Mouse (Mus musculus): ENCODE results near the gene Sirpb1c.
"Not testable (repeated sequence)": the region's sequence is repeated elsewhere in the genome, so short reads cannot be mapped to it uniquely, and the experiment has no call there.

The Sirpb1c gene

DNA sequence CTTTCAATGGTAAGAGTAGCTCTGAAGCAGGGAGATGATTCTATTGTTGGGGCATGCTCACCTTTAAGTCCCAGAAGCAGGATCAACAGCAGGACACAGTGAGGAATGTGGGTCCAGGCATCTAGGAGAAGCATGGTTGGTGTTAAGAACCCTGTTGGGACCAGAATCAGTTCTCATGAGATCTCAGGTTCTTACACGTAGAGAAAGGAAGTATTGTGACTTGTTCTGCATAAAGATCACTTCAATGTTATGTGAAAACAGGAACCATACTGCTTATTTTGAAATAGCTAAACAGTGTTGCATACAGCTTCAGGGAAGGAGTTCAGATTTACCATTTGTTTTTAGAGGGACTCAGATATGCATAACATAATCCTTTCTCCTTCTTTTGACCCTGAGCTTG lies at the start of gene Sirpb1c:
Gene Sirpb1c (minus strand): TSS at position 249 of the 400 bp plus-strand sequence.
- in situ Hi-C loops (cut with MboI, MseI) = loop anchor here (5.0 to 10.0 kb wide), 2 partner anchors 73 to 271 kb away; partner anchors contain the start of gene Sirpb1b (in 2 of the 2)

DNA sequence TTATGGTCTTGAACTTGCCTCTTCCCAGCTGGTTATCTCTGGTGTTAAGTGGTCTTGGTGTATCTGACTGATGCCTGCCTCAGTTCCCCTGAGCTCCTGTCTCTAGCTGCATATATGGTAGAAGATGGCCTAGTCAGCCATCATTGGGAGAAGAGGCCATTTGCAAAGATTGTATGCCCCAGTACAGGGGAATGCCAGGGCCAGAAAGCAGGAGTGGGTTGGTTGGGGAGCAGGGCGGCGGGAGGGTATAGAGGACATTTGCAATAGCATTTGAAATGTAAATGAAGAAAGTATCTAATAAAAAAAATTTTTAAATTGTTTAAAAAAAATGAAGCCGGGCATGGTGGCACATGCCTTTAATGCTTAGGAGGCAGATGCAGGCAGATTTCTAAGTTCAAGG lies 38.1 kb upstream of the Sirpb1c start:
- in situ Hi-C loops (cut with MboI, MseI) = no loop called here

DNA sequence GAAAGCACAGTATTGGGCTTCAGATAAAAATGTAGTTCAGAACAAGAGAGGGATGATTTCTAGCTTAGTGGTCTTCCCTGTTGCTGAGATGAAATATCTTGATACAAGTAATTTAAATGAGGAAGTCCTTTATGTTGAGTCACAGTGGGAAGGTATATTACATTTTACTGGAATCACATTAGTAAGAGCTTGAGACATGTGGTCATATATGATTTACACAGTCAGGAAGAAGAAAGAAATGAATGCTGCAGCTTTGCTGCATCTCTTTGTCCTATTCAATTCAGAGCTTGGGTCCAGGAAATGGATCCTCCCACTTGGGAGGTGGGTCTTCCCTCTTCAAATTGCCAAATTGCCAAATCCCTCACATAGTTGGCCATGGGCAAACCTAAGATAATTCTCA lies 7.4 kb upstream of the Sirpb1c start:
- in situ Hi-C loops (cut with MboI, MseI) = not testable (repeated sequence)

DNA sequence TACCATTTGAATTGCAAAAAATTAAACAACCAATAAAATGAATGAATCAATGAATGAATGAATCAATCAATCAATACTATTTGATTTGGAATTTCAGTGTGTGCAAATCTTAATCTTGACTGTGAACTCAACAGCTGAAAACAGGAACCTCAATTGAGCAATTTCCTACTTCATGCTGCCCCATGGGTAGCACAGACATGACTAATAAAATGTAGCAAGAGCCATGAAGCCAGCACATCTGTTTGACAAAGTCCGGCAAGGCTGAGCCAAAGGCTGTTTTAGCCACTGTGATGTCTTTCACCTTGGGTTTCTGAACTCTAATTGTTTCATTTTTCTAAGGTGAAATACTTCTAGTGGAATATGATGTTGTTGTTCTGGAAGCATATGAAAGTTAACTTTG lies 1.6 kb upstream of the Sirpb1c start:
- in situ Hi-C loops (cut with MboI, MseI) = loop anchor here (5.0 to 10.0 kb wide), 2 partner anchors 75 to 273 kb away; partner anchors contain the start of gene Sirpb1b (in 2 of the 2)

DNA sequence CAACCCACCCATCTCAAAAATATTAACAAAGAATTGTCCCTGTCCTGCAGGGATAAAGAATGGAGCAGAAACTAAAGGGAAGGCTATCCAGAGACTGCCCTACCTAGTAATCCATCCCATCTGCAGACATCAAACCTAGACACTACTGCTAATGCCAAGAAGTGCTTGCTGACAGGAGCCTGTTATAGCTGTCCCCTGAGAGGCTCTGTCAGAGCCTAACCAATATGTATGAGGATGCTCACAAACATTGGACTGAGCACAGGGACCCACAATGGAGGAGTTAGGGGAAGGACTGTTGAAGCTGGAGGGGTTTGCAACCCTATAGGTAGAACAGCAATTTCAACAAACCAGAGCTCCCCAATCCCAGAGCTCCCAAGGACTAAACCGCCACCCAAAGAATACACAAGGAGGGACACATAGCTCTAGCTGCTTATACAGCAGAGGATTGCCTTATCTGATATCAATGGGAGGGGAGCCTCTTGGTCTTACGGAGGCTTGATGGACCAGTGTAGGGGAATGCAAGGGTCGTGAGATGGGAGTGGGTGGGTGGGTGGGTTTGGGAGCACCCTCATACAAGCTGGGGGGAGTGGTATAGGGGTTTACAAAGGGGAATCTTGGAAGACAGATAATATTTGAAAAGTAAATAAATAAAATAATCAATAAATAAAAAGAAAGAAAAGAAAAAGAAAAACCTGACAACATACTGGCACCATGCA lies 838 bp downstream of the Sirpb1c start:
- in situ Hi-C loops (cut with MboI, MseI) = loop anchor here (5.0 to 10.0 kb wide), 2 partner anchors 73 to 270 kb away; partner anchors contain the start of gene Sirpb1b (in 2 of the 2)

DNA sequence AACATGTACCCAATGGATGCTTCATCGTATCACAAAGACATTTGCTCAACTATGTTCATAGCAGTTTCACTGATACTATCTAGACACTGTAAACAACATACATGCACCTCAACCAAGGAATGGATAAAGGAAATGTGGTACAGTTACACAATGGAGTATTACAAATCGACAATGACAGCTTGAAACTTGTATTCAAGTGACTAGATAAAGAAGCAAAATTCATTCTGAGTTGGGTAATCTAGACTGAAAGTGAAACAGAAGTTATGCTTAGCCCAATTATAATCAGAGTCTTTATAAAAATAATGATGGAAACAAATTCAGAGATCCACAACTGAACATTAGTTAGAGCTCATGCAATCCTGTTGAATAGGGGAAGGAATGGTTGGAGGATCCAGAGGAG lies 74.7 kb downstream of the Sirpb1c start:
- in situ Hi-C loops (cut with MboI, MseI) = loop anchor here in 1 of 2 experiments (10.0 kb wide), 1 partner anchor 71 kb away; the partner anchor contains the start of gene Sirpb1c
